Mouse (Mus musculus) retina, postnatal 1 day (tissue): ENCODE results near the gene Adgrf3.
A peak's percentile ranks its signal among the peaks of the same experiment; 100 is the strongest.

Source experiments
- DNase-seq: peaks from one replicate; pipeline ENCODE4 v3.0.0-alpha.2; 2012

Gene Adgrf3

GRCm38 (mm10) chr5:30148133-30148920, 57.2 kb downstream of the Adgrf3 start:
- DNase-seq, result peak; percentile 70

DNA sequence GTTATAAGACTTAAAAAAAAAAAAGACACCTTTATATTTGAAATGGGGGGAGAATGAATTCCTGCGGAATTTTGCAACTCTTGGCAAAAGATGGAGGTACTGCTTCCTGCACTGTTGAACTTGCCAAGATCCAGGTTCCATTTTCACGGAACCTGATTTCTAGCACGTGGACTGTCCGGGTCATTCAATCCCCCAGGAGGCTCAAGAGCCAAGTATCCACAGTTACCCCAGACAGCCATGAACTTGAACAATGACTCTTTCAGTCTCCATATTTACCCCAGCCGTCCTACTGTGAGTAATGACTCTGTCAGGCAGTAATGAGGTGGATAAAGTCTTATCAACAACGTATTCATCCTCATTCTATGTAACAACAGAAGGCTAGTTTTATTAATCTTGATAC, 59.0 kb downstream of the Adgrf3 start:
- no peak for DNase-seq
